Mouse (Mus musculus): ENCODE measurements around the gene AY358078.
"Not testable (repeated sequence)": the region's sequence is repeated elsewhere in the genome, so short reads cannot be mapped to it uniquely, and the experiment has no call there.

The AY358078 gene

GRCm38 (mm10) chr14:51799746-51800145, at the start of gene AY358078:
Gene AY358078, plus strand, starts transcription at chr14:51800046.
- Histone ChIP-seq H3K27me3 (ENCODE audit: insufficient read depth, low read length) (no peaks in the 10 kb centered on the region), H3K4me3 (replicated peaks; ENCODE audit: low read length) (no peak within 1 kb of the TSS), H3K36me3 (ENCODE audit: insufficient read depth, low read length) (no peaks in the 10 kb centered on the region), H3K4me1 (replicated peaks; ENCODE audit: low read depth, low read length) (no peaks in the 10 kb centered on the region), H3K9me3 (ENCODE audit: low read length) (no peaks in the 10 kb centered on the region)
- TF ChIP-seq CTCF (conservative IDR thresholded peaks at IDR 0.05; ENCODE audit: low read length), result no peak
- no peak for TF ChIP-seq POU5F1 (IDR thresholded peaks at IDR 0.05; ENCODE audit: borderline replicate concordance, low read length)
- TF ChIP-seq NANOG (IDR thresholded peaks at IDR 0.05; ENCODE audit: borderline replicate concordance, low read length), result no peak

GRCm38 (mm10) chr14:51755944-51756343, 43.9 kb upstream of the AY358078 start:
- Histone ChIP-seq H3K9me3 (ENCODE audit: low read length) (no peaks in the 10 kb centered on the region), H3K4me1 (replicated peaks; ENCODE audit: low read depth, low read length) (no peaks in the 10 kb centered on the region), H3K27me3 (ENCODE audit: insufficient read depth, low read length) (no peaks in the 10 kb centered on the region), H3K4me3 (replicated peaks; ENCODE audit: low read length) (no peak overlapping the region), H3K36me3 (ENCODE audit: insufficient read depth, low read length) (no peaks in the 10 kb centered on the region)
- TF ChIP-seq POU5F1 (IDR thresholded peaks at IDR 0.05; ENCODE audit: borderline replicate concordance, low read length), result no peak
- TF ChIP-seq NANOG (IDR thresholded peaks at IDR 0.05; ENCODE audit: borderline replicate concordance, low read length), result no peak
- TF ChIP-seq CTCF (conservative IDR thresholded peaks at IDR 0.05; ENCODE audit: low read length), result no peak

DNA sequence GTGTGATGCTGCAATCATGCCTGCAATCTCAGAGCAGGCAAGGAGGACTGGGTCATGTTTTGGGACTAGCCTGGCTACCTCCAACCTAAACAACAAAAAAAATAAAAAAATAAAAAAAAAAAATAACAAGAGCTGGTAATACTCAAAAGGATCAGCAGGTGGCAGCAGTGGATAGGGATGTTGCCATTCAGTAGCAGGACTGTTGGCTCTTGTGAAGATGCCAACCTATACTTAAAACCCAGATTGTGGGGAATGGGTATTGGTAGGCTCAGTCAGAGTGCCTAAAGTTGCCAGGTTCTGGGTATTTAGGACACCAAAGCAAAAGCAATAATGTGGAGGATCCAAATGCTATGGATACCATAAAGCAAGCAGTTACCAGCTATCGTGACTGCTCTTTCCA, 28.5 kb upstream of the AY358078 start:
- not testable (repeated sequence) for H3K4me3 ChIP-seq (replicated peaks; ENCODE audit: low read length); H3K9me3 ChIP-seq (ENCODE audit: low read length); H3K4me1 ChIP-seq (replicated peaks; ENCODE audit: low read depth, low read length); H3K36me3 ChIP-seq (ENCODE audit: insufficient read depth, low read length); H3K27me3 ChIP-seq (ENCODE audit: insufficient read depth, low read length)

- no peaks in the 10 kb centered on the region for H3K27me3 ChIP-seq (ENCODE audit: insufficient read depth, low read length)
- H3K36me3 ChIP-seq (ENCODE audit: insufficient read depth, low read length), result no peaks in the 10 kb centered on the region
- TF ChIP-seq POU5F1 (IDR thresholded peaks at IDR 0.05; ENCODE audit: borderline replicate concordance, low read length) (no peak), NANOG (IDR thresholded peaks at IDR 0.05; ENCODE audit: borderline replicate concordance, low read length) (no peak), CTCF (conservative IDR thresholded peaks at IDR 0.05; ENCODE audit: low read length) (no peak)
- no peaks in the 10 kb centered on the region for H3K9me3 ChIP-seq (ENCODE audit: low read length)
- H3K4me3 ChIP-seq (replicated peaks; ENCODE audit: low read length), result no peak within 1 kb of the TSS
- H3K4me1 ChIP-seq (replicated peaks; ENCODE audit: low read depth, low read length), result no peaks in the 10 kb centered on the region
Observed at GRCm38 (mm10) chr14:51773490-51773889, 26.4 kb upstream of the AY358078 start, which contains the start of gene Ang4. Gene Ang4, minus strand, starts transcription at chr14:51773590.

DNA sequence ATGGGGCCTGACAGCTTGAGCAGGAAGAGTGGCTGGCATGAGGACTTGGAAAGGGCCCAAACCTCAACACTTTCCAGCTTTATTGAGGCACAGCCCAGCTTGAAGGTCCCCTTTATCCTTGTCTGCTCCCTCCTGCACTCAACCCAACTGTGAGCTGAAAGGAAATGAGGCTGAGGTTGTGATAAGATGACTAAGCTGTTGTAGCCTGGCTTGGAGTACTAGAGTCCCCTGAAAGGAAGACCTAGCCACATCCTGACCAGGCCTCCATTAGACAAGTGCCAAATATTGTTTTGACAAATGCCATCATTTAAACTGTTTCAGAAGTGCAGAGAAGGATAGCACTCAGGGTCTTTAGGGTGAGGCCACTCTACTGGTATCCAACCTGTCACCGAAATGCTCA, 22.1 kb upstream of the AY358078 start:
- no peaks in the 10 kb centered on the region for H3K36me3 ChIP-seq (ENCODE audit: insufficient read depth, low read length)
- H3K4me3 ChIP-seq (replicated peaks; ENCODE audit: low read length), result no peak overlapping the region
- H3K27me3 ChIP-seq (ENCODE audit: insufficient read depth, low read length), result no peaks in the 10 kb centered on the region
- TF ChIP-seq NANOG (IDR thresholded peaks at IDR 0.05; ENCODE audit: borderline replicate concordance, low read length) (no peak), CTCF (conservative IDR thresholded peaks at IDR 0.05; ENCODE audit: low read length) (no peak), POU5F1 (IDR thresholded peaks at IDR 0.05; ENCODE audit: borderline replicate concordance, low read length) (no peak)
- peaks cover 3% of the 10 kb centered on the region; the same call in 1 of the 2 replicates for H3K9me3 ChIP-seq (ENCODE audit: low read length)
- no peaks in the 10 kb centered on the region for H3K4me1 ChIP-seq (replicated peaks; ENCODE audit: low read depth, low read length)

DNA sequence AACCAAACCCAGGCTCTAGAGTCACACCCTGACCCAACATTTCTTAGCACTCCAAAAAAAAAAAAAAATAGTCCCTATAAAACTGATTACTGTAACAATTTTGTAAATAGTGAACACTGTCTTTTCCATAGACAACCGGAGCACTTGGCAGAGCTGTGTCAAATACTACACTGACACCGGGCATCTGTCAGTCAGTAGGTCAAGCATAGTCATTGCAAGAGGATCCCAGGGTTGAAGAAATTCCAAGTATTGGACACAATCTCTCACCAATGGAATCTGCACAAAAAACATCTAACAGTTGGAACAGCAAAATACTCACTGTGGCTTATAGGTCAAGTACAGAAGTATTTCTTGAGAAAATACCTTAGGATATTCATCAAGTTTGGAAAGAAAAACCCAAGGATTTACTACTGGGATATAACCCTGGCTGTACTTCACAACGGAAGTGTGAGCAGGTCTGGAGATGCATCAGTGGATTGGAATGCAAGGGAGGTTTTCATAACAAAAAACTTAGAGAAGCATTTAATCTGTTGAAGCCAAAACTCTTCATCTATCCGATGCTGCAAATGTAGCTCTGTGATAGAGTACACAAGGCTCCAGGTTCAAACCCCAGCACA, 20.9 kb upstream of the AY358078 start:
- H3K9me3 ChIP-seq (ENCODE audit: low read length), result peaks cover 3% of the 10 kb centered on the region; the same call in 1 of the 2 replicates
- no peaks in the 10 kb centered on the region for H3K4me1 ChIP-seq (replicated peaks; ENCODE audit: low read depth, low read length)
- H3K4me3 ChIP-seq (replicated peaks; ENCODE audit: low read length), result no peak overlapping the region
- H3K27me3 ChIP-seq (ENCODE audit: insufficient read depth, low read length), result no peaks in the 10 kb centered on the region
- TF ChIP-seq CTCF (conservative IDR thresholded peaks at IDR 0.05; ENCODE audit: low read length), result no peak
- no peak for TF ChIP-seq NANOG (IDR thresholded peaks at IDR 0.05; ENCODE audit: borderline replicate concordance, low read length)
- no peak for TF ChIP-seq POU5F1 (IDR thresholded peaks at IDR 0.05; ENCODE audit: borderline replicate concordance, low read length)
- H3K36me3 ChIP-seq (ENCODE audit: insufficient read depth, low read length), result no peaks in the 10 kb centered on the region

GRCm38 (mm10) chr14:51786335-51786734, 13.5 kb upstream of the AY358078 start:
- Histone ChIP-seq H3K36me3 (ENCODE audit: insufficient read depth, low read length) (no peaks in the 10 kb centered on the region), H3K4me3 (replicated peaks; ENCODE audit: low read length) (no peak overlapping the region), H3K27me3 (ENCODE audit: insufficient read depth, low read length) (no peaks in the 10 kb centered on the region), H3K4me1 (replicated peaks; ENCODE audit: low read depth, low read length) (no peaks in the 10 kb centered on the region), H3K9me3 (ENCODE audit: low read length) (peaks cover 5% of the 10 kb centered on the region)
- TF ChIP-seq POU5F1 (IDR thresholded peaks at IDR 0.05; ENCODE audit: borderline replicate concordance, low read length), result no peak
- no peak for TF ChIP-seq NANOG (IDR thresholded peaks at IDR 0.05; ENCODE audit: borderline replicate concordance, low read length)
- TF ChIP-seq CTCF (conservative IDR thresholded peaks at IDR 0.05; ENCODE audit: low read length), result no peak

DNA sequence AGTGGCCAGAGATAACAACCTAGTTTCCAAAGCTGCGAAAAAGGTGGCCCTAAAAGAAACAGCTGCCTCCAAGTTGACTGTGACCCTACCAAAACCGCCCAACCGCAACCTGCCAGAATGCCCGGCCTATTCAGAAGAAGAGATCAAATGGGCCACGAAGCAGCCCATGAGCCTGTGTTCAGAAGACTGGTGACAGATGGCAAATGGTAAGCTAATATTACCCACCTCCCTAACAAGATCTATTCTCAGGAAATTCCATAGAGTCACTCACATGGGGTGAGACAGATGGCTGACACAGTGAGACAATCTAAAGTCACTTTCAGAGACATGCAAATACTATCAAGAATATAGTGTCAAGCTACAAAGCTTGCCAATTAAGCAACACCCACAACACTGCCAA, 12.8 kb upstream of the AY358078 start:
- TF ChIP-seq NANOG (IDR thresholded peaks at IDR 0.05; ENCODE audit: borderline replicate concordance, low read length) (no peak), POU5F1 (IDR thresholded peaks at IDR 0.05; ENCODE audit: borderline replicate concordance, low read length) (no peak), CTCF (conservative IDR thresholded peaks at IDR 0.05; ENCODE audit: low read length) (no peak)
- Histone ChIP-seq H3K4me1 (replicated peaks; ENCODE audit: low read depth, low read length) (no peaks in the 10 kb centered on the region), H3K36me3 (ENCODE audit: insufficient read depth, low read length) (no peaks in the 10 kb centered on the region), H3K9me3 (ENCODE audit: low read length) (peaks cover 12% of the 10 kb centered on the region), H3K27me3 (ENCODE audit: insufficient read depth, low read length) (no peaks in the 10 kb centered on the region), H3K4me3 (replicated peaks; ENCODE audit: low read length) (no peak overlapping the region)

DNA sequence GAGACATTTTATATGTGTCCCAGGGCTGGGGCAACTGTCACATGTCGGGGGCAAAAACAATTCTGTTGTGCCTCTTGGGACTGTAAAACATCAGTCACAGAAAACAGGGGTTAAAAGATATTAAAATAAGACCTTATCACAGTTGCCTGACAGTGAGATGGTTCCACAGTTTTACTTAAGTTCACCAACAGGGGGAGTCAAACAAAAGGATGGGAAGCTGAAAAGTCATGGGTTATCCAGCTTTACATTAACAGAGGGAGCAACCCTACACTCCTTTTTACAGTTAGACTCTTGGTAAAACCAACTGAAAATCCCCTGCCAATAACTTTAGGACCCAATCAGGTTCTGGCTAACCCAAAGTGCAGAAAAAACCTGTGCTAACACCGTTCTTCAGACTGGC, 10.7 kb upstream of the AY358078 start:
- Histone ChIP-seq H3K27me3 (ENCODE audit: insufficient read depth, low read length) (no peaks in the 10 kb centered on the region), H3K9me3 (ENCODE audit: low read length) (peaks cover 12% of the 10 kb centered on the region), H3K36me3 (ENCODE audit: insufficient read depth, low read length) (no peaks in the 10 kb centered on the region), H3K4me1 (replicated peaks; ENCODE audit: low read depth, low read length) (peaks cover 5% of the 10 kb centered on the region), H3K4me3 (replicated peaks; ENCODE audit: low read length) (no peak overlapping the region)
- TF ChIP-seq CTCF (conservative IDR thresholded peaks at IDR 0.05; ENCODE audit: low read length) (peak; percentile 29), NANOG (IDR thresholded peaks at IDR 0.05; ENCODE audit: borderline replicate concordance, low read length) (no peak)
